Comparison of ENCODE assay signal across 9 mouse cellular contexts in genomic region chr17:90454356-90454737, GRCm38 (mm10).
DNase-seq lines count a peak whose midpoint lies in the region; ATAC-seq and TF ChIP-seq lines count a peak whose summit lies in the region.
"Had no signal": no experiment of that assay in that cellular context is flagged by ENCODE, and none has a peak within 500 bp of the region (broad histone marks: within the 10 kb centered on the region; RNA-seq: fewer than 3 reads in every experiment).

No protein-coding gene starts in this region.

- 0 out of 2 replicates have a peak, but pooled peaks cover 7% of the 10 kb centered on the region for H3K4me1 ChIP-seq in heart, embryonic 16.5 days (ENCODE audit: control insufficient read depth, insufficient read depth, low read length)
- H3K4me1 ChIP-seq in bone marrow, adult 2 months (ENCODE audit: control insufficient read depth, insufficient read depth, low read length), result no peaks in the 10 kb centered on the region
- H3K4me1 ChIP-seq in embryonic facial prominence, embryonic 13.5 days, result peaks cover 8% of the 10 kb centered on the region
- no peaks in the 10 kb centered on the region for H3K4me1 ChIP-seq in limb, embryonic 11.5 days (ENCODE audit: control insufficient read depth, insufficient read depth, low read length)

- no peak for TF ChIP-seq POLR2A in bone marrow, adult 2 months (IDR thresholded peaks at IDR 0.05; ENCODE audit: borderline replicate concordance, control insufficient read depth, low read depth, low read length)

- no peaks in the 10 kb centered on the region for H3K36me3 ChIP-seq in heart, embryonic 16.5 days (ENCODE audit: control insufficient read depth, insufficient read depth)
- no peaks in the 10 kb centered on the region for H3K36me3 ChIP-seq in embryonic facial prominence, embryonic 13.5 days
- H3K36me3 ChIP-seq in limb, embryonic 11.5 days (ENCODE audit: control insufficient read depth, insufficient read depth, low read length), result no peaks in the 10 kb centered on the region
- H3K36me3 ChIP-seq: G1E had no signal

- DNase-seq in heart, postnatal 25 days (ENCODE audit: low spot score), result no peak
- DNase-seq in limb, embryonic 11.5 days (ENCODE audit: low spot score), result peak; percentile 48
- DNase-seq in right cerebral cortex, postnatal 25 days, result peak; percentile 51
- no peak for DNase-seq in adrenal gland, adult 8-10 months
- no peak for DNase-seq in gastrocnemius, postnatal 25 days

- TF ChIP-seq CTCF in bone marrow, adult 2 months (IDR thresholded peaks at IDR 0.05; ENCODE audit: control insufficient read depth, insufficient read depth, low read length), result no peak

- peaks cover 33% of the 10 kb centered on the region for H3K27me3 ChIP-seq in heart, embryonic 16.5 days (ENCODE audit: control insufficient read depth, insufficient read depth, low read length)
- peaks cover 52% of the 10 kb centered on the region for H3K27me3 ChIP-seq in embryonic facial prominence, embryonic 13.5 days
- peaks cover 23% of the 10 kb centered on the region for H3K27me3 ChIP-seq in limb, embryonic 11.5 days (ENCODE audit: control insufficient read depth, insufficient read depth, low read length)

- WGBS in heart, embryonic 16.5 days, result 3% methylated on average over 15 of the region's 15 CpGs
- WGBS in bone marrow, adult 2 months, result 20% methylated on average over 15 of the region's 15 CpGs
- WGBS in embryonic facial prominence, embryonic 13.5 days, result 3% methylated on average over 15 of the region's 15 CpGs
- WGBS in limb, embryonic 11.5 days, result 2% methylated on average over 11 of the region's 15 CpGs

- intact Hi-C loops in heart, postnatal 25 days (cut with DNase I), result no loop called here

- H3K9ac ChIP-seq in heart, embryonic 16.5 days (ENCODE audit: low read length), result no peak overlapping the region
- peak overlapping the region; percentile 70 for H3K9ac ChIP-seq in embryonic facial prominence, embryonic 13.5 days
- peak overlapping the region; percentile 34; the same call in 1 of the 2 replicates for H3K9ac ChIP-seq in limb, embryonic 11.5 days (ENCODE audit: low read length)

- peak overlapping the region; percentile 59 for H3K4me3 ChIP-seq in heart, embryonic 16.5 days (ENCODE audit: low read length)
- H3K4me3 ChIP-seq in bone marrow, adult 2 months (replicated peaks; ENCODE audit: control insufficient read depth, low read depth, low read length), result peak overlapping the region; percentile 50
- peak overlapping the region; percentile 55 for H3K4me3 ChIP-seq in embryonic facial prominence, embryonic 13.5 days
- peak overlapping the region; percentile 34 for H3K4me3 ChIP-seq in limb, embryonic 11.5 days (ENCODE audit: low read depth, low read length)

- H3K27ac ChIP-seq in heart, embryonic 16.5 days (ENCODE audit: low read length), result no peak overlapping the region
- H3K27ac ChIP-seq in bone marrow, adult 2 months (ENCODE audit: control insufficient read depth, insufficient read depth, low read depth, low read length, poor library complexity), result no peak overlapping the region
- H3K27ac ChIP-seq in embryonic facial prominence, embryonic 13.5 days, result no peak overlapping the region
- H3K27ac ChIP-seq in limb, embryonic 11.5 days (replicated peaks; ENCODE audit: low read depth, low read length), result no peak overlapping the region

- H3K4me2 ChIP-seq in heart, embryonic 16.5 days (ENCODE audit: low read depth, low read length), result peak overlapping the region; percentile 90
- peak overlapping the region; percentile 95 for H3K4me2 ChIP-seq in embryonic facial prominence, embryonic 13.5 days
- H3K4me2 ChIP-seq in limb, embryonic 11.5 days (ENCODE audit: low read depth, severe bottlenecking), result peak overlapping the region; percentile 95

- no peaks in the 10 kb centered on the region for H3K9me3 ChIP-seq in heart, embryonic 16.5 days (replicated peaks; ENCODE audit: control insufficient read depth, low read length)
- no peaks in the 10 kb centered on the region for H3K9me3 ChIP-seq in embryonic facial prominence, embryonic 13.5 days
- H3K9me3 ChIP-seq in limb, embryonic 11.5 days (ENCODE audit: control insufficient read depth, low read length), result no peaks in the 10 kb centered on the region

- ATAC-seq in heart, embryonic 16.5 days (replicated peaks; ENCODE audit: extremely low read depth, insufficient read depth, low FRiP score), result no peak
- ATAC-seq in embryonic facial prominence, embryonic 13.5 days (ENCODE audit: insufficient number of reproducible peaks, insufficient read depth, low FRiP score, low TSS enrichment, low read depth), result no peak
- peak; percentile 31 for ATAC-seq in limb, embryonic 11.5 days (ENCODE audit: insufficient number of reproducible peaks, low FRiP score, low TSS enrichment, low read depth)

Comparison
In these comparisons a context has a peak if more than half of its experiments do, and no peak if none do; other contexts are left out.
1. DNase-seq: peak in limb, embryonic 11.5 days (single experiment) and right cerebral cortex, postnatal 25 days (single experiment); none in heart, postnatal 25 days (single experiment), adrenal gland, adult 8-10 months (single experiment) and gastrocnemius, postnatal 25 days (single experiment).
2. Peak in every context shown above with its lines, with median percentiles within 50 percentile points of each other: H3K4me2 ChIP-seq and H3K4me3 ChIP-seq.